Mouse (Mus musculus): Measurements from ENCODE around the gene Fbxw25.
"Not testable (repeated sequence)": the region's sequence is repeated elsewhere in the genome, so short reads cannot be mapped to it uniquely, and the experiment has no call there.

Gene Fbxw25

DNA sequence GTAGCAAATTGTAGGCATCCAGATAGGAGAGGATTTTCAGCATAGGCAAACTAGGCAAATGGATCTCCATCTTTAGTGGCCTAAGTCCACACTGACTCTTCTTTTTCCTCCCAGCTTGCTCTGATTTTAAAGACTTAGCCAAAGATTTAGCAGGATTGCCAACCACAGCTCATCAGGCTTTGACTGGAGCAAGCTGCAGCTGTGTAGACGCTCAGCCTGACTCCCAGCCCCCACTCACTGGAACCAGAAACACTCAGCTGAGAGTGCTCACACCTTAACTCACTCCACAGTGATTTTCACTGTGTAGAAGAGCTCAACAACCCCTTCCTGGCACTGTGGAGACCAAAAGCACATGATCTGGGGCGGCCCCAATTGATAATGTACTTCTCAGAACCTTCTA lies at the start of gene Fbxw25:
Fbxw25 (minus strand) TSS at position 101 of the 400 bp plus-strand sequence.
- not testable (repeated sequence) for DNase-seq

- DNase-seq = not testable (repeated sequence)
Observed at GRCm38 (mm10) chr9:109702600-109702999, 38.1 kb upstream of the Fbxw25 start, which contains the start of gene Fbxw18. Gene Fbxw18 (minus strand): TSS chr9:109702700.

- peak; percentile 28 for DNase-seq
Observed at GRCm38 (mm10) chr9:109685299-109685698, 20.8 kb upstream of the Fbxw25 start.

- not testable (repeated sequence) for DNase-seq
Observed at GRCm38 (mm10) chr9:109625957-109626356, 38.5 kb downstream of the Fbxw25 start, which contains the start of gene Fbxw24. Gene Fbxw24 (minus strand): TSS chr9:109626057.

DNA sequence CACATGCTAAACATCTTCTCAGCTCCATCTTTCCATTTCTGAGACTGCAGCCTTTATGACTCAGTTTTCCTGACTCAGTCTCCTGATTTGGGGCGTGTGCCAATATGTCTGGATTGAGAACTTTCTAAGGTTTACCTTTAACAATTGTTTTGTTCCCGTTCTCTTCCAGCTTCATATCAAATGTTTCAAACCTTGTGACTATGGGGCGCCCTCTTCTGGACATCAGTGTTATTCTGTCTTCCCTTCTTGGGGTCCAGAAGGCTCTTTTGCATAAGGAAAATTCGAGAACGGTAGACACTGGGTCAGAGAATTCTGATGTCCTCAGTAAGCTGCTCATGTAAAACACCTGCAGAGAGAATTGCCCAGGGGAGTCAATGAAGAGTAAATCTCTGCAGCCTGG lies 57.6 kb downstream of the Fbxw25 start:
- DNase-seq = peak; percentile 8

DNA sequence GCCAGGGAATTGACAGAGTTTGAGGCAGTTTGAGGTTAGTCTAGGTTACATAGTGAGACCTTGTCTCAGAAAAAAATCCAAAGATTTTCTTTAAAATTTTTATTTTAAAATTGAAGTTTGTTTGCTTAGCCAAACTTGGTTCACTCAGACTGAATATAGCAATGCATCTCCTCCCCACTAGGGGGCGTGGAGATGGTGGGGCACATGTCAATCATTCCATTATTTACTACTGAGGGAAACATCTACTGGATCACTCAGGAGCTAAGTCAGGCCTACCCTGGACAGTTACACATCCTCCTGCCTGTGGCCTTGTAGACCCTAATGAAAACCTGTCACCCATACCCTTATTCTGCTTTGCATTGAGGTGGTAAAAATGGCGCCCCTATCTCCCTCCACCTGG lies 62.3 kb downstream of the Fbxw25 start:
- DNase-seq = not testable (repeated sequence)

GRCm38 (mm10) chr9:109597226-109597625 lies 67.2 kb downstream of the Fbxw25 start:
- DNase-seq = no peak

All from kidney, adult 11 months (tissue).